7 mouse cellular contexts compared by ENCODE assay signal in the genomic region with DNA sequence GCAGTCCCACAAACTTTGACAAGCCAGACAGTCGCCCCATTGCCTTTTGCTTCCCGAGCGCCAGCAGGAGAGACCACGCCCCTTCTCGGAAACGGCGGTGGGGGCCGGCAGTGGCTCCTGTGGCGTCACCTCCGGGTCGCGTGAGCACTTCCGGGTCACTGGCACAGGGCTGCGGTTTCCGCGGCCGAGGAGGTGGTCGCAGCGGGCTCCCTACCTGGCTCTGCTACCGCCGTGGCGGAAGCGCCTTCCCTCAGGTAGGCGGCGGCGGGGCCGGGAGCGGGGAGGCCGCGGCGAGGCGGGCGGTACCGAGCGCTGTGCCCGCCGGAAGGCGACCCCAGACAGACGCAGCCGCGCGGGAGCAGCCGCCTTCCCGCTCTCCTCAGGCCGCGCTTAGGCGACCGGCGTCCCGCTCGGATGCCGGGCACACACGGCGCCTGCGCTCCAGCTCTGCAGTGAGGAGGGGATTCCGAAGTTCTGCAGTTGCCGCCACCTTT. TPM values are rescaled to one million over a fixed set of nuclear protein-coding genes. Genes with fewer than 3 reads are reported as not detected.
DNase-seq lines count a peak whose midpoint lies in the region; ATAC-seq and TF ChIP-seq lines count a peak whose summit lies in the region.

A gene (plus strand): TSS at position 143 of the 494 bp plus-strand sequence.

- TF ChIP-seq EP300 in heart, adult 2 months (IDR thresholded peaks at IDR 0.05; ENCODE audit: insufficient read depth, low read depth, low read length), result no peak

- peaks cover 36% of the 10 kb centered on the region for H3K36me3 ChIP-seq in embryonic facial prominence, embryonic 13.5 days
- peaks cover 14% of the 10 kb centered on the region for H3K36me3 ChIP-seq in heart, adult 2 months (ENCODE audit: control insufficient read depth, insufficient read depth, low read length)
- H3K36me3 ChIP-seq in limb, embryonic 13.5 days, result peaks cover 37% of the 10 kb centered on the region
- H3K36me3 ChIP-seq in midbrain, embryonic 16.5 days (ENCODE audit: control insufficient read depth, insufficient read depth, low read length), result peaks cover 8% of the 10 kb centered on the region

- peak; percentile 96 to 97 for DNase-seq in adrenal gland, postnatal 36 days
- peak; percentile 94 to 95 for DNase-seq in heart, adult 2 months
- peak; percentile 85 to 90 for DNase-seq in kidney, adult 8-10 months
- peak; percentile 93 to 96 for DNase-seq in spleen, postnatal 10 days (ENCODE audit: low spot score in 2 of 2)

- peak within 1 kb of the TSS; percentile 95 for H3K9ac ChIP-seq in embryonic facial prominence, embryonic 13.5 days
- H3K9ac ChIP-seq in heart, adult 2 months (ENCODE audit: low read depth, low read length), result peak within 1 kb of the TSS; percentile 91
- H3K9ac ChIP-seq in limb, embryonic 13.5 days, result peak within 1 kb of the TSS; percentile 90
- H3K9ac ChIP-seq in midbrain, embryonic 16.5 days (ENCODE audit: low read depth, low read length), result peak within 1 kb of the TSS; percentile 90

- no peaks in the 10 kb centered on the region for H3K27me3 ChIP-seq in embryonic facial prominence, embryonic 13.5 days
- no peaks in the 10 kb centered on the region for H3K27me3 ChIP-seq in heart, adult 2 months (ENCODE audit: control insufficient read depth, insufficient read depth, low read length)
- no peaks in the 10 kb centered on the region for H3K27me3 ChIP-seq in limb, embryonic 13.5 days
- no peaks in the 10 kb centered on the region for H3K27me3 ChIP-seq in midbrain, embryonic 16.5 days (ENCODE audit: control insufficient read depth, insufficient read depth, low read depth, low read length)

- H3K4me3 ChIP-seq in embryonic facial prominence, embryonic 13.5 days, result peak within 1 kb of the TSS; percentile 84
- H3K4me3 ChIP-seq in heart, adult 2 months, result peak within 1 kb of the TSS; percentile 92
- H3K4me3 ChIP-seq in limb, embryonic 13.5 days, result peak within 1 kb of the TSS; percentile 86
- peak within 1 kb of the TSS; percentile 84 for H3K4me3 ChIP-seq in midbrain, embryonic 16.5 days (ENCODE audit: low read depth, low read length)

- peaks cover 4% of the 10 kb centered on the region for H3K79me2 ChIP-seq in heart, adult 2 months (replicated peaks; ENCODE audit: control insufficient read depth, insufficient read depth, low read length)

- peak within 1 kb of the TSS; percentile 72 for H3K4me2 ChIP-seq in embryonic facial prominence, embryonic 13.5 days
- H3K4me2 ChIP-seq in limb, embryonic 13.5 days (replicated peaks), result peak within 1 kb of the TSS; percentile 74
- H3K4me2 ChIP-seq in midbrain, embryonic 16.5 days (ENCODE audit: low read length), result peak within 1 kb of the TSS; percentile 86

- intact Hi-C loops in heart, adult 2 months (cut with DNase I), result no loop called here

- peaks cover 9% of the 10 kb centered on the region for H3K4me1 ChIP-seq in embryonic facial prominence, embryonic 13.5 days
- peaks cover 5% of the 10 kb centered on the region for H3K4me1 ChIP-seq in heart, adult 2 months (ENCODE audit: control insufficient read depth, insufficient read depth, low read length)
- peaks cover 17% of the 10 kb centered on the region for H3K4me1 ChIP-seq in limb, embryonic 13.5 days
- H3K4me1 ChIP-seq in midbrain, embryonic 16.5 days (ENCODE audit: control insufficient read depth, insufficient read depth, low read length), result peaks cover 10% of the 10 kb centered on the region

- H3K27ac ChIP-seq in embryonic facial prominence, embryonic 13.5 days, result peak within 1 kb of the TSS; percentile 94
- peak within 1 kb of the TSS; percentile 91 for H3K27ac ChIP-seq in heart, adult 2 months
- H3K27ac ChIP-seq in limb, embryonic 13.5 days, result peak within 1 kb of the TSS; percentile 91
- H3K27ac ChIP-seq in midbrain, embryonic 16.5 days (ENCODE audit: low read length), result peak within 1 kb of the TSS; percentile 92

- WGBS in embryonic facial prominence, embryonic 13.5 days, result 1% methylated on average over 52 of the region's 57 CpGs
- WGBS in heart, adult 2 months, result under 1% methylated on average over 57 of the region's 57 CpGs
- WGBS in limb, embryonic 13.5 days, result under 1% methylated on average over 53 of the region's 57 CpGs
- under 1% methylated on average over 57 of the region's 57 CpGs for WGBS in midbrain, embryonic 16.5 days

- peak; percentile 91 for ATAC-seq in embryonic facial prominence, embryonic 13.5 days (ENCODE audit: insufficient number of reproducible peaks, insufficient read depth, low FRiP score, low TSS enrichment, low read depth)
- ATAC-seq in limb, embryonic 13.5 days (ENCODE audit: low FRiP score, low read depth), result peak; percentile 98
- peak; percentile 97 for ATAC-seq in midbrain, embryonic 16.5 days

- H3K9me3 ChIP-seq in embryonic facial prominence, embryonic 13.5 days, result no peaks in the 10 kb centered on the region
- no peaks in the 10 kb centered on the region for H3K9me3 ChIP-seq in limb, embryonic 13.5 days
- H3K9me3 ChIP-seq in midbrain, embryonic 16.5 days (replicated peaks; ENCODE audit: control insufficient read depth, low read length, poor library complexity, severe bottlenecking), result no peaks in the 10 kb centered on the region

- no peak for TF ChIP-seq CTCF in heart, adult 2 months (IDR thresholded peaks at IDR 0.05)

- peak; percentile 77 for TF ChIP-seq POLR2A in heart, adult 2 months (IDR thresholded peaks at IDR 0.05; ENCODE audit: insufficient read depth, low read depth, low read length)

RNA-seq across cellular contexts. Expression of the gene that starts here (rescaled TPM):
- 10 to 100 TPM; 83.7 to 87.3 TPM for total RNA-seq in adrenal gland, postnatal 36 days (2021)
- 205 and 221 TPM in 2 replicates for polyA plus RNA-seq in embryonic facial prominence, embryonic 13.5 days (2015; fragmentation: Nextera tagmentation; extraction: Ambion mirVana)
- 10 to 100 TPM; 53.7 to 54.7 TPM for total RNA-seq in heart, adult 2 months (2021)
- polyA plus RNA-seq in heart, adult 2 months (2012; rRNA removed), result 23.3 and 37.5 TPM in 2 replicates
- 206 and 213 TPM in 2 replicates for polyA plus RNA-seq in limb, embryonic 13.5 days (2015; fragmentation: Nextera tagmentation; extraction: Ambion mirVana)
- polyA plus RNA-seq in midbrain, embryonic 16.5 days (2015; fragmentation: Nextera tagmentation; extraction: Ambion mirVana), result 177 and 184 TPM in 2 replicates

Comparison
In these comparisons a context has a peak if more than half of its experiments do, and no peak if none do; other contexts are left out.
1. Peak in every context shown above with its lines: DNase-seq, ATAC-seq, H3K4me3 ChIP-seq and H3K27ac ChIP-seq.